8 mouse cellular contexts compared by ENCODE assay signal in genomic region chr5:146867246-146867945, GRCm38 (mm10). TPM values are rescaled to one million over a fixed set of nuclear protein-coding genes. Genes with fewer than 3 reads are reported as not detected.
DNase-seq lines count a peak whose midpoint lies in the region; ATAC-seq and TF ChIP-seq lines count a peak whose summit lies in the region.

No protein-coding gene starts in this region.

- no peak overlapping the region for H3K4me3 ChIP-seq in kidney, adult 2 months (ENCODE audit: insufficient read depth, low read depth, low read length)
- H3K4me3 ChIP-seq in intestine, embryonic 16.5 days (ENCODE audit: low read length) = peak overlapping the region; percentile 2; the same call in 1 of the 2 replicates
- H3K4me3 ChIP-seq in limb, embryonic 13.5 days = peak overlapping the region; percentile 25
- H3K4me3 ChIP-seq in midbrain, embryonic 15.5 days = peak overlapping the region; percentile 22
- H3K4me3 ChIP-seq in stomach, embryonic 15.5 days (replicated peaks) = peak overlapping the region; percentile 28

- peak; percentile 45 for ATAC-seq in intestine, embryonic 16.5 days
- ATAC-seq in limb, embryonic 13.5 days (ENCODE audit: low FRiP score, low read depth) = no peak
- ATAC-seq in midbrain, embryonic 15.5 days (replicated peaks) = peak; percentile 73
- ATAC-seq in stomach, embryonic 15.5 days (ENCODE audit: insufficient read depth, low FRiP score, low read depth) = peak; percentile 28; the same call in 1 of the 2 replicates

- H3K36me3 ChIP-seq in kidney, adult 2 months (ENCODE audit: control insufficient read depth, insufficient read depth, low read length) = no peaks in the 10 kb centered on the region
- no peaks in the 10 kb centered on the region for H3K36me3 ChIP-seq in intestine, embryonic 16.5 days (ENCODE audit: control insufficient read depth, insufficient read depth, low read length)
- no peaks in the 10 kb centered on the region for H3K36me3 ChIP-seq in limb, embryonic 13.5 days
- H3K36me3 ChIP-seq in midbrain, embryonic 15.5 days (replicated peaks) = no peaks in the 10 kb centered on the region
- H3K36me3 ChIP-seq in stomach, embryonic 15.5 days = no peaks in the 10 kb centered on the region

- H3K9me3 ChIP-seq in intestine, embryonic 16.5 days (ENCODE audit: control insufficient read depth, low read length) = no peaks in the 10 kb centered on the region; the same call in 1 of the 2 replicates
- no peaks in the 10 kb centered on the region for H3K9me3 ChIP-seq in limb, embryonic 13.5 days
- no peaks in the 10 kb centered on the region for H3K9me3 ChIP-seq in midbrain, embryonic 15.5 days
- H3K9me3 ChIP-seq in stomach, embryonic 15.5 days = no peaks in the 10 kb centered on the region

- 10% methylated on average over 19 of the region's 19 CpGs for WGBS in kidney, adult 2 months
- WGBS in intestine, embryonic 16.5 days = 4% methylated on average over 19 of the region's 19 CpGs
- 7% methylated on average over 19 of the region's 19 CpGs for WGBS in limb, embryonic 13.5 days
- WGBS in midbrain, embryonic 15.5 days = 5% methylated on average over 19 of the region's 19 CpGs
- 3% methylated on average over 19 of the region's 19 CpGs for WGBS in stomach, embryonic 15.5 days

- H3K4me2 ChIP-seq in intestine, embryonic 16.5 days (ENCODE audit: low read depth, low read length) = peak overlapping the region; percentile 29
- peak overlapping the region; percentile 56 for H3K4me2 ChIP-seq in limb, embryonic 13.5 days (replicated peaks)
- peak overlapping the region; percentile 47 for H3K4me2 ChIP-seq in midbrain, embryonic 15.5 days
- H3K4me2 ChIP-seq in stomach, embryonic 15.5 days = peak overlapping the region; percentile 51

- no peaks in the 10 kb centered on the region for H3K27me3 ChIP-seq in kidney, adult 2 months (replicated peaks; ENCODE audit: control insufficient read depth, insufficient read depth, low read length)
- no peaks in the 10 kb centered on the region for H3K27me3 ChIP-seq in intestine, embryonic 16.5 days (replicated peaks; ENCODE audit: control insufficient read depth, insufficient read depth, low read length)
- H3K27me3 ChIP-seq in limb, embryonic 13.5 days = no peaks in the 10 kb centered on the region
- H3K27me3 ChIP-seq in midbrain, embryonic 15.5 days (replicated peaks) = no peaks in the 10 kb centered on the region
- no peaks in the 10 kb centered on the region for H3K27me3 ChIP-seq in stomach, embryonic 15.5 days (replicated peaks)

- H3K4me1 ChIP-seq in kidney, adult 2 months (ENCODE audit: control insufficient read depth, insufficient read depth, low read length) = no peaks in the 10 kb centered on the region
- H3K4me1 ChIP-seq in intestine, embryonic 16.5 days (ENCODE audit: control insufficient read depth, insufficient read depth, low read length) = peaks cover 14% of the 10 kb centered on the region
- peaks cover 9% of the 10 kb centered on the region for H3K4me1 ChIP-seq in limb, embryonic 13.5 days
- peaks cover 13% of the 10 kb centered on the region for H3K4me1 ChIP-seq in midbrain, embryonic 15.5 days
- peaks cover 10% of the 10 kb centered on the region; the same call in 1 of the 2 replicates for H3K4me1 ChIP-seq in stomach, embryonic 15.5 days

- no peak for TF ChIP-seq POLR2A in kidney, adult 2 months (IDR thresholded peaks at IDR 0.05; ENCODE audit: low read depth, low read length)

- no peak for TF ChIP-seq CTCF in kidney, adult 2 months (conservative IDR thresholded peaks at IDR 0.05; ENCODE audit: insufficient read depth, insufficient read length, low read depth, low read length)

- H3K9ac ChIP-seq in intestine, embryonic 16.5 days (ENCODE audit: low read depth, low read length) = no peak overlapping the region; the same call in 1 of the 2 replicates
- H3K9ac ChIP-seq in limb, embryonic 13.5 days = peak overlapping the region; percentile 50
- no peak overlapping the region; the same call in 1 of the 2 replicates for H3K9ac ChIP-seq in midbrain, embryonic 15.5 days
- H3K9ac ChIP-seq in stomach, embryonic 15.5 days = no peak overlapping the region

- DNase-seq in kidney, adult 2 months = peak; percentile 36
- no peak for DNase-seq in kidney, adult 11 months
- DNase-seq in embryo, embryonic 10.5 days (ENCODE audit: low spot score) = peak; percentile 44
- DNase-seq in gastrocnemius, postnatal 25 days = peak; percentile 40

- H3K27ac ChIP-seq in kidney, adult 2 months (ENCODE audit: insufficient read depth, low read depth, low read length) = no peak overlapping the region
- H3K27ac ChIP-seq in intestine, embryonic 16.5 days (ENCODE audit: low read length) = peak overlapping the region; percentile 38
- H3K27ac ChIP-seq in limb, embryonic 13.5 days = no peak overlapping the region
- H3K27ac ChIP-seq in midbrain, embryonic 15.5 days = peak overlapping the region; percentile 51
- H3K27ac ChIP-seq in stomach, embryonic 15.5 days = 0 out of 2 replicates have a peak overlapping the region, but pooled peaks have one; percentile 5

RNA-seq across cellular contexts. Expression of gene Rasl11a, which starts 22.5 kb away (rescaled TPM):
- polyA plus RNA-seq in kidney, adult 2 months (2012; rRNA removed) = 17.4 and 20.2 TPM in 2 replicates
- total RNA-seq in gastrocnemius, postnatal 25 days (2021) = 1 to 10 TPM; 1.2 to 1.9 TPM
- 26.5 and 28.3 TPM in 2 replicates for polyA plus RNA-seq in intestine, embryonic 16.5 days (2015; fragmentation: Nextera tagmentation; extraction: Ambion mirVana)
- polyA plus RNA-seq in limb, embryonic 13.5 days (2015; fragmentation: Nextera tagmentation; extraction: Ambion mirVana) = 18.1 and 20.4 TPM in 2 replicates
- polyA plus RNA-seq in midbrain, embryonic 15.5 days (2015; fragmentation: Nextera tagmentation; extraction: Ambion mirVana) = 7.4 and 9.2 TPM in 2 replicates
- polyA plus RNA-seq in stomach, embryonic 15.5 days (2015; fragmentation: Nextera tagmentation; extraction: Ambion mirVana) = 16.4 and 18.1 TPM in 2 replicates

RNA-seq across cellular contexts. Expression of gene Rpl21, which starts 34.7 kb away (rescaled TPM):
- 54.5 and 98.3 TPM in 2 replicates for polyA plus RNA-seq in kidney, adult 2 months (2012; rRNA removed)
- total RNA-seq in gastrocnemius, postnatal 25 days (2021) = 100 to 1,000 TPM; 103 to 126 TPM
- polyA plus RNA-seq in intestine, embryonic 16.5 days (2015; fragmentation: Nextera tagmentation; extraction: Ambion mirVana) = 455 and 503 TPM in 2 replicates
- polyA plus RNA-seq in limb, embryonic 13.5 days (2015; fragmentation: Nextera tagmentation; extraction: Ambion mirVana) = 522 and 540 TPM in 2 replicates
- 286 and 302 TPM in 2 replicates for polyA plus RNA-seq in midbrain, embryonic 15.5 days (2015; fragmentation: Nextera tagmentation; extraction: Ambion mirVana)
- 489 and 511 TPM in 2 replicates for polyA plus RNA-seq in stomach, embryonic 15.5 days (2015; fragmentation: Nextera tagmentation; extraction: Ambion mirVana)

Comparison
In these comparisons a context has a peak if more than half of its experiments do, and no peak if none do; other contexts are left out.
1. H3K27ac ChIP-seq: peak in intestine, embryonic 16.5 days (single experiment), midbrain, embryonic 15.5 days (single experiment) and stomach, embryonic 15.5 days (single experiment); none in kidney, adult 2 months (single experiment) and limb, embryonic 13.5 days (single experiment).
2. Peak in every context shown above with its lines, with median percentiles within 50 percentile points of each other: H3K4me2 ChIP-seq.